ENCODE assay signal across 14 mouse cellular contexts in the genomic region with DNA sequence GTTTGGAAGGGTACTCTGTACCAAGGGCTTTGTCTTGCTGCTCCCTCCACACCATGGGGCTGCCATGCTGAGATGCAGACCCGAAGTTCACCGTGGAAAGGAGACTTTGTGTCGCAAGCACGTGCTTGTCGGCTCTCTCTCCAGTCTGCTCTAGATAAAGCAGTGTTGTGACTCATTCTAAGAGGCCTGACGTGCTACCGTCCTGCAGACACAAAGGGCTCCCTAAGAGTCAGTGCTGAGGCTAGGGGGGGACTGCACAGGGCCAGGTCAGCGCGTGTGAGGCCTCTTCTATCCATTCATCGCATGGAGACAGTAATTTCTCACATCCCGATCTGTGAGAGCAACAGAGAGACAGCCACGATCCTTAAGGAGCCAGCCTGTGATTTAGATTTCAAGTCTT.
DNase-seq lines count a peak whose midpoint lies in the region; ATAC-seq and TF ChIP-seq lines count a peak whose summit lies in the region.
"Had no signal": no experiment of that assay in that cellular context is flagged by ENCODE, and none has a peak within 500 bp of the region (broad histone marks: within the 10 kb centered on the region; RNA-seq: fewer than 3 reads in every experiment).

No protein-coding gene starts in this region.

- H3K4me1 ChIP-seq in heart, embryonic 13.5 days, result peaks cover 32% of the 10 kb centered on the region
- H3K4me1 ChIP-seq in midbrain, embryonic 10.5 days, result peaks cover 13% of the 10 kb centered on the region
- no peaks in the 10 kb centered on the region for H3K4me1 ChIP-seq in midbrain, embryonic 15.5 days
- H3K4me1 ChIP-seq in cortical plate, adult 2 months (ENCODE audit: control insufficient read depth, insufficient read depth, low read length), result peaks cover 10% of the 10 kb centered on the region
- H3K4me1 ChIP-seq in hindbrain, postnatal 0 days (ENCODE audit: insufficient read depth, low read length), result no peaks in the 10 kb centered on the region
- H3K4me1 ChIP-seq: stomach, embryonic 15.5 days had no signal

- DNase-seq in heart, postnatal 14 days, result no peak
- DNase-seq in midbrain, embryonic 10.5 days (ENCODE audit: low spot score), result no peak
- no peak for DNase-seq in hindbrain, postnatal 0 days (ENCODE audit: low spot score)
- DNase-seq in embryo, embryonic 10 days (ENCODE audit: low spot score), result no peak
- DNase-seq: cerebellum, adult 11 months; kidney, postnatal 14 days; layer of hippocampus, adult 9-11 months; lung, adult 2 months; spleen, adult 18-20 months; thymus, postnatal 14 days had no signal

- ATAC-seq in heart, embryonic 13.5 days (ENCODE audit: extremely low read depth, insufficient number of reproducible peaks, low FRiP score, low TSS enrichment), result no peak
- no peak for ATAC-seq in midbrain, embryonic 15.5 days (replicated peaks)
- ATAC-seq in hindbrain, postnatal 0 days, result peak; percentile 55; the same call in 1 of the 2 replicates

- peak overlapping the region; percentile 70 for H3K27ac ChIP-seq in heart, embryonic 13.5 days (replicated peaks)
- peak overlapping the region; percentile 68 for H3K27ac ChIP-seq in midbrain, embryonic 10.5 days (replicated peaks)
- H3K27ac ChIP-seq in midbrain, embryonic 15.5 days, result no peak overlapping the region
- peak overlapping the region; percentile 74 for H3K27ac ChIP-seq in cortical plate, adult 2 months (ENCODE audit: insufficient read depth, low read length)
- H3K27ac ChIP-seq in hindbrain, postnatal 0 days, result no peak overlapping the region
- H3K27ac ChIP-seq: stomach, embryonic 15.5 days had no signal

- intact Hi-C loops in heart, postnatal 14 days (cut with DNase I), result no loop called here

- peak overlapping the region; percentile 67; the same call in 1 of the 2 replicates for H3K9ac ChIP-seq in heart, embryonic 13.5 days
- no peak overlapping the region for H3K9ac ChIP-seq in midbrain, embryonic 15.5 days
- no peak overlapping the region for H3K9ac ChIP-seq in hindbrain, postnatal 0 days (replicated peaks; ENCODE audit: low read length)
- H3K9ac ChIP-seq: stomach, embryonic 15.5 days had no signal

- no peak for TF ChIP-seq CTCF in cortical plate, adult 2 months (IDR thresholded peaks at IDR 0.05; ENCODE audit: extremely low read depth, insufficient read depth, low read length)
- no peak for TF ChIP-seq CTCF in hindbrain, postnatal 0 days (IDR thresholded peaks at IDR 0.05; ENCODE audit: low read depth)

- 48% methylated on average over 12 of the region's 12 CpGs for WGBS in heart, embryonic 13.5 days
- WGBS in midbrain, embryonic 10.5 days, result 73% methylated on average over 12 of the region's 12 CpGs
- 48% methylated on average over 12 of the region's 12 CpGs for WGBS in midbrain, embryonic 15.5 days
- 27% methylated on average over 12 of the region's 12 CpGs for WGBS in hindbrain, postnatal 0 days

- no peaks in the 10 kb centered on the region for H3K27me3 ChIP-seq in heart, embryonic 13.5 days (replicated peaks)
- H3K27me3 ChIP-seq in midbrain, embryonic 10.5 days (ENCODE audit: low read depth, poor library complexity, severe bottlenecking), result no peaks in the 10 kb centered on the region
- H3K27me3 ChIP-seq in midbrain, embryonic 15.5 days (replicated peaks), result no peaks in the 10 kb centered on the region
- H3K27me3 ChIP-seq in hindbrain, postnatal 0 days (ENCODE audit: insufficient read depth, low read length), result no peaks in the 10 kb centered on the region
- H3K27me3 ChIP-seq: stomach, embryonic 15.5 days had no signal

- no peak for TF ChIP-seq POLR2A in cortical plate, adult 2 months (IDR thresholded peaks at IDR 0.05; ENCODE audit: extremely low read depth, insufficient read depth, low read length)

- 0 out of 2 replicates have a peak, but pooled peaks cover 3% of the 10 kb centered on the region for H3K9me3 ChIP-seq in heart, embryonic 13.5 days
- H3K9me3 ChIP-seq in midbrain, embryonic 10.5 days (replicated peaks), result no peaks in the 10 kb centered on the region; the same call in 1 of the 2 replicates
- no peaks in the 10 kb centered on the region for H3K9me3 ChIP-seq in midbrain, embryonic 15.5 days
- no peaks in the 10 kb centered on the region for H3K9me3 ChIP-seq in hindbrain, postnatal 0 days (ENCODE audit: low read length)
- H3K9me3 ChIP-seq: stomach, embryonic 15.5 days had no signal

- H3K4me3 ChIP-seq in heart, embryonic 13.5 days, result no peak overlapping the region
- no peak overlapping the region for H3K4me3 ChIP-seq in midbrain, embryonic 10.5 days
- no peak overlapping the region for H3K4me3 ChIP-seq in midbrain, embryonic 15.5 days
- no peak overlapping the region for H3K4me3 ChIP-seq in cortical plate, adult 2 months (ENCODE audit: insufficient read depth, low read length)
- no peak overlapping the region for H3K4me3 ChIP-seq in hindbrain, postnatal 0 days (ENCODE audit: low read length)
- H3K4me3 ChIP-seq: stomach, embryonic 15.5 days had no signal

- H3K4me2 ChIP-seq in heart, embryonic 13.5 days, result no peak overlapping the region
- no peak overlapping the region for H3K4me2 ChIP-seq in midbrain, embryonic 15.5 days
- H3K4me2 ChIP-seq in hindbrain, postnatal 0 days (ENCODE audit: low read depth, low read length), result no peak overlapping the region
- H3K4me2 ChIP-seq: stomach, embryonic 15.5 days had no signal

- H3K36me3 ChIP-seq in heart, embryonic 13.5 days, result peaks cover 98% of the 10 kb centered on the region
- H3K36me3 ChIP-seq in midbrain, embryonic 10.5 days, result peaks cover 94% of the 10 kb centered on the region
- peaks cover 51% of the 10 kb centered on the region for H3K36me3 ChIP-seq in midbrain, embryonic 15.5 days (replicated peaks)
- peaks cover 50% of the 10 kb centered on the region for H3K36me3 ChIP-seq in hindbrain, postnatal 0 days (ENCODE audit: insufficient read depth, low read length)

Comparison
In these comparisons a context has a peak if more than half of its experiments do, and no peak if none do; other contexts are left out.
1. H3K27ac ChIP-seq: peak in heart, embryonic 13.5 days (single experiment), midbrain, embryonic 10.5 days (single experiment) and cortical plate, adult 2 months (single experiment); none in midbrain, embryonic 15.5 days (single experiment) and hindbrain, postnatal 0 days (single experiment).